Mouse (Mus musculus) heart, embryonic 12.5 days (tissue): ENCODE data around the gene Stk17b. TPM values are rescaled to one million over a fixed set of nuclear protein-coding genes. Genes with fewer than 3 reads are reported as not detected.
"Not testable (repeated sequence)": the region's sequence is repeated elsewhere in the genome, so short reads cannot be mapped to it uniquely, and the experiment has no call there.

ENCODE experiments used
- ATAC-seq: fragments of 200-750 bp; cut with Nextera tagmentation; 2 replicates; pipeline ENCODE4 v1.8.0; 2017; ENCODE audit warnings: moderate TSS enrichment, moderate library complexity; ENCODE audit not compliant: insufficient number of reproducible peaks, low FRiP score
- H3K27ac ChIP-seq: fragments of 300-500 bp; sonication (generic); 2 replicates; pipeline ENCODE4 v1.5.1; 2016; ENCODE audit warnings: mild to moderate bottlenecking, moderate library complexity; ENCODE audit not compliant: poor library complexity, severe bottlenecking
- H3K27me3 ChIP-seq: fragments of 300-500 bp; sonication (generic); replicated peaks from 2 replicates; pipeline ENCODE4 v1.6.1; 2016; ENCODE audit warnings: mild to moderate bottlenecking, moderate library complexity
- H3K36me3 ChIP-seq: fragments of 300-500 bp; sonication (generic); 2 replicates; pipeline ENCODE4 v1.6.1; 2016; ENCODE audit warnings: mild to moderate bottlenecking, moderate library complexity
- H3K4me1 ChIP-seq: fragments of 300-500 bp; sonication (generic); replicated peaks from 2 replicates; pipeline ENCODE4 v1.6.1; 2016; ENCODE audit warnings: mild to moderate bottlenecking
- H3K4me2 ChIP-seq: fragments of 300-500 bp; sonication (generic); 2 replicates; pipeline ENCODE4 v1.6.1; 2016; ENCODE audit warnings: mild to moderate bottlenecking, moderate library complexity
- H3K4me3 ChIP-seq: fragments of 300-500 bp; sonication (generic); 2 replicates; pipeline ENCODE4 v1.5.1; 2016; ENCODE audit warnings: mild to moderate bottlenecking
- H3K9ac ChIP-seq: fragments of 300-500 bp; sonication (generic); 2 replicates; pipeline ENCODE4 v1.6.1; 2016; ENCODE audit warnings: mild to moderate bottlenecking, moderate library complexity
- H3K9me3 ChIP-seq: fragments of 300-500 bp; sonication (generic); replicated peaks from 2 replicates; pipeline ENCODE4 v1.6.1; 2016; ENCODE audit warnings: mild to moderate bottlenecking, moderate library complexity
- WGBS: fragments of 180-500 bp; shearing (Covaris S2); methylation state at CpG from one replicate; pipeline ENCODE4 v1.1.7; 2016; 5-methylcytosine and 5-hydroxymethylcytosine counted together
- polyA plus RNA-seq: library from polyadenylated mRNA; unstranded; fragments of >200 nt; fragmentation: Nextera tagmentation; extraction: Ambion mirVana; gene quantifications from 2 replicates; pipeline ENCODE4 v1.2.1, GENCODE M21; 2016

Stk17b gene
- polyA plus RNA-seq, 1 experiment from 2014 or later = 20.3 TPM

- H3K4me3 ChIP-seq = no peak overlapping the region
- H3K27ac ChIP-seq = no peak overlapping the region
- H3K9ac ChIP-seq = no peak overlapping the region
- H3K4me1 ChIP-seq = no peaks in the 10 kb centered on the region
- no peaks in the 10 kb centered on the region for H3K36me3 ChIP-seq
- ATAC-seq = no peak
- H3K9me3 ChIP-seq = no peaks in the 10 kb centered on the region
- no peak overlapping the region for H3K4me2 ChIP-seq
- 60% methylated on average over 3 of the region's 3 CpGs for WGBS
- H3K27me3 ChIP-seq = no peaks in the 10 kb centered on the region
These were observed 2.9 kb downstream of the Stk17b start for GRCm38 (mm10) chr1:53782079-53782478.

DNA sequence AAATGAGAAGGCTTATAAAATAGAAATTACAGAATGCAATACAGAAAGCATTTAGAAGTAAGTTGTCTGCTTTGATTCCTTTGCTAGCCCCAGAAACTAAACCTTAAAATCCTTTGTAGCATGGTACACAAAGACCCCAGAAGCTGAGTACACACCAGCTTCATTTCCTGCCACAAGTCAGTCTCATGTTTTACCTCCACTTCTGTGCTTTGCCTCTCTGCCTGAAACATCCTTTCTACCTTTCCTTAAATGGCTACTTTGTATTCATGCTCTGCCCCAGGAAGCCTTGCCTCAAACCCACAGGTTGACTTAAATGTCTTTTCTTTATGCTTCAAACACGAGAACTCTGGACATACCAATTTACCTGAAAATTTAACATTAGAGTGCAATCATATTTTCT is 3.7 kb downstream of the Stk17b start:
- no peak overlapping the region for H3K27ac ChIP-seq
- H3K4me3 ChIP-seq = no peak overlapping the region
- no peaks in the 10 kb centered on the region for H3K27me3 ChIP-seq
- WGBS = 85% methylated on average over 1 of the region's 1 CpGs
- no peak for ATAC-seq
- H3K36me3 ChIP-seq = no peaks in the 10 kb centered on the region
- no peaks in the 10 kb centered on the region for H3K4me1 ChIP-seq
- H3K9ac ChIP-seq = no peak overlapping the region
- H3K9me3 ChIP-seq = no peaks in the 10 kb centered on the region
- no peak overlapping the region for H3K4me2 ChIP-seq

- Histone ChIP-seq H3K4me3 (no peak overlapping the region), H3K9me3 (no peaks in the 10 kb centered on the region), H3K4me2 (no peak overlapping the region), H3K27me3 (no peaks in the 10 kb centered on the region), H3K9ac (no peak overlapping the region), H3K36me3 (no peaks in the 10 kb centered on the region), H3K27ac (no peak overlapping the region), H3K4me1 (no peaks in the 10 kb centered on the region)
- ATAC-seq = no peak
- 74% methylated on average over 7 of the region's 7 CpGs for WGBS
These were observed 8.7 kb downstream of the Stk17b start for GRCm38 (mm10) chr1:53776176-53776905.

DNA sequence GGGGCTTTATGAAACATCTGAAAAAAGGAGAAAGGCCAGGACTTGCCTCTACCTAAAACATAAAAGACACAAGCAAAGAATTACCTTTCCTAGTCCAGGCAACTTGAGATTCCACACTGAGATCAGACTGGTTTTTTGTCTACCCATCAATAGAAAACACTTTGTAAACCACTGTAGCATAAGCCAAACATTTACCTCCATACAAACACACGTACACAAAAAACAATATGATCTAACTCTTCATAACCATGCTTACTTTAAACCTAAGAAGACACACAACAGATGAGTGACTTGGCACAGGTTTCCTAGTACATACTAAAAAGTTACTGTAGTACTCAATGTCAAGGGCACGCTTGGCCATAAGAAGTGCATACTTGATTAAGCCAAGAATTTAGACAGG is 9.5 kb downstream of the Stk17b start:
- Histone ChIP-seq H3K4me2 (no peak overlapping the region), H3K27me3 (no peaks in the 10 kb centered on the region), H3K9me3 (no peaks in the 10 kb centered on the region), H3K36me3 (0 out of 2 replicates have a peak, but pooled peaks cover under 1% of the 10 kb centered on the region), H3K4me1 (no peaks in the 10 kb centered on the region), H3K9ac (no peak overlapping the region), H3K4me3 (no peak overlapping the region), H3K27ac (no peak overlapping the region)
- WGBS = 90% methylated on average over 2 of the region's 2 CpGs
- ATAC-seq = no peak

GRCm38 (mm10) chr1:53775036-53775435 is 10.0 kb downstream of the Stk17b start:
- no peaks in the 10 kb centered on the region for H3K4me1 ChIP-seq
- H3K27me3 ChIP-seq = no peaks in the 10 kb centered on the region
- no peak for ATAC-seq
- H3K4me2 ChIP-seq = no peak overlapping the region
- H3K27ac ChIP-seq = no peak overlapping the region
- 0 out of 2 replicates have a peak, but pooled peaks cover 3% of the 10 kb centered on the region for H3K36me3 ChIP-seq
- no peak overlapping the region for H3K4me3 ChIP-seq
- WGBS = 84% methylated on average over 6 of the region's 6 CpGs
- H3K9me3 ChIP-seq = no peaks in the 10 kb centered on the region
- no peak overlapping the region for H3K9ac ChIP-seq

DNA sequence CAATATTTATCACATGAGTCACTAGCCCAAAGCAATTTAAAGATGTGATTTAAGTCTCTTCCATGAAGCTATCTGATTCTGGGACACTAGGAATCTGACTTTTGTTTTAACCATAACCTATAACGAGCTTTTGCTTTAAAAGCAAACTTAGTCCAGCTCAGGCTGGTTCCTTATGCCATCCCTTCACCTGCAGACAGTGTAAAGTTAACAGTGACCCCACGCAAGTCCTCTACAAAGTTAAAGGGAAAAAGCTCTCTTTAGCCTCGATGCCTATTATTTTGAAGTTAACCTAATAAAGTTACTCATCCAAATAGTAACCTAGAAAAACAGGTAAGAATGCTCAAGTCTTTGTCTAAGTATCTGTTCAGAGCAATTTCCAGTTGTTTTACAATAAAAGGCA is 10.5 kb downstream of the Stk17b start:
- H3K27ac ChIP-seq = no peak overlapping the region
- H3K4me1 ChIP-seq = no peaks in the 10 kb centered on the region
- no peak overlapping the region for H3K9ac ChIP-seq
- H3K36me3 ChIP-seq = 0 out of 2 replicates have a peak, but pooled peaks cover 3% of the 10 kb centered on the region
- no peaks in the 10 kb centered on the region for H3K27me3 ChIP-seq
- WGBS = 91% methylated on average over 3 of the region's 3 CpGs
- no peaks in the 10 kb centered on the region for H3K9me3 ChIP-seq
- ATAC-seq = no peak
- H3K4me2 ChIP-seq = no peak overlapping the region
- no peak overlapping the region for H3K4me3 ChIP-seq

- no peak for ATAC-seq
- H3K4me1 ChIP-seq = no peaks in the 10 kb centered on the region
- no peak overlapping the region for H3K4me3 ChIP-seq
- H3K4me2 ChIP-seq = no peak overlapping the region
- H3K36me3 ChIP-seq = 0 out of 2 replicates have a peak, but pooled peaks cover 3% of the 10 kb centered on the region
- 65% methylated on average over 6 of the region's 6 CpGs for WGBS
- H3K27ac ChIP-seq = no peak overlapping the region
- H3K9me3 ChIP-seq = no peaks in the 10 kb centered on the region
- H3K27me3 ChIP-seq = no peaks in the 10 kb centered on the region
- H3K9ac ChIP-seq = no peak overlapping the region
These were observed 11.0 kb downstream of the Stk17b start for GRCm38 (mm10) chr1:53773994-53774393.

DNA sequence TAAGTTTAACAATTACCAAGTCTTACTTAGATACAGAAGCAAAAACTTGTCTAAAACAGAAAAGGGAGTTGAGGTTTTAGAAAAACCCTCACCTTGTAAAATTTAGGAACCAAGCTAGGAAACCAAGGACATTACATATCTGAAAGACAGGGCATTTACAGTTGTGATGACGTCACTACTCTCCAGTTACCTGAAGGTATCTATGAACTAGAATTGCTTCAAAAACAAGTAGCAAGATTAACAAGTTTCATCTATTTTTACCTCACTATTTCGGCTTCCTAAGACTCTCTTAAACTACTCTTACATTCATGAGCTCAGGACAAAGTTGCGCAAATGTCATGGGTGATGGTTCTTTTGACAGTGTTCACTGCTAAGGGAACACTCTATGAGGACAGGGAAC is 12.1 kb downstream of the Stk17b start:
- no peak overlapping the region for H3K9ac ChIP-seq
- ATAC-seq = no peak
- no peaks in the 10 kb centered on the region for H3K9me3 ChIP-seq
- H3K27me3 ChIP-seq = no peaks in the 10 kb centered on the region
- no peak overlapping the region for H3K4me3 ChIP-seq
- 86% methylated on average over 3 of the region's 3 CpGs for WGBS
- H3K4me2 ChIP-seq = no peak overlapping the region
- no peaks in the 10 kb centered on the region for H3K4me1 ChIP-seq
- 0 out of 2 replicates have a peak, but pooled peaks cover 3% of the 10 kb centered on the region for H3K36me3 ChIP-seq
- H3K27ac ChIP-seq = no peak overlapping the region

DNA sequence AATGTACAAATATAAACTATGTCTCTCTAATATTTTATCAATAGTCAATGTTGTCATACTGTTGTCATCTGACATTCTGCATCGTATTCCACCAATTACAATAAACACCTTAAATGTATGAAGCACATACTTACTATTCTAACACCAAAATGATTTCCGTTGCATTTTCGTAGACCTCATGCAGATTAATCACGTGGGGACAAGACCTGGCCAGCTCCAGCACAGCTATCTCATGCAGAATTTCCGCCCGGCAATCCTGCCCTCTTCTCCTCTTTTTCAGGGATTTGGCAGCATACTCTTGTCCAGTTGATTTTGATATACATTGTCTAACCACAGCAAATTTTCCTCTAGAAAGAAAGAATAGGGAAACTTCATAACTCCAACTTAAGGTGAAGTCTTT is 13.5 kb downstream of the Stk17b start:
- 87% methylated on average over 6 of the region's 6 CpGs for WGBS
- Histone ChIP-seq H3K36me3 (0 out of 2 replicates have a peak, but pooled peaks cover 3% of the 10 kb centered on the region), H3K4me3 (no peak overlapping the region), H3K9me3 (no peaks in the 10 kb centered on the region), H3K9ac (no peak overlapping the region), H3K4me2 (no peak overlapping the region), H3K27ac (no peak overlapping the region), H3K27me3 (no peaks in the 10 kb centered on the region), H3K4me1 (no peaks in the 10 kb centered on the region)
- ATAC-seq = no peak

GRCm38 (mm10) chr1:53766112-53766511 is 18.9 kb downstream of the Stk17b start:
- no peak overlapping the region for H3K9ac ChIP-seq
- no peak overlapping the region for H3K4me3 ChIP-seq
- no peak overlapping the region for H3K4me2 ChIP-seq
- H3K9me3 ChIP-seq = no peaks in the 10 kb centered on the region
- H3K4me1 ChIP-seq = no peaks in the 10 kb centered on the region
- no peak overlapping the region for H3K27ac ChIP-seq
- peaks cover 27% of the 10 kb centered on the region for H3K36me3 ChIP-seq
- 58% methylated on average over 2 of the region's 2 CpGs for WGBS
- H3K27me3 ChIP-seq = no peaks in the 10 kb centered on the region
- ATAC-seq = no peak

DNA sequence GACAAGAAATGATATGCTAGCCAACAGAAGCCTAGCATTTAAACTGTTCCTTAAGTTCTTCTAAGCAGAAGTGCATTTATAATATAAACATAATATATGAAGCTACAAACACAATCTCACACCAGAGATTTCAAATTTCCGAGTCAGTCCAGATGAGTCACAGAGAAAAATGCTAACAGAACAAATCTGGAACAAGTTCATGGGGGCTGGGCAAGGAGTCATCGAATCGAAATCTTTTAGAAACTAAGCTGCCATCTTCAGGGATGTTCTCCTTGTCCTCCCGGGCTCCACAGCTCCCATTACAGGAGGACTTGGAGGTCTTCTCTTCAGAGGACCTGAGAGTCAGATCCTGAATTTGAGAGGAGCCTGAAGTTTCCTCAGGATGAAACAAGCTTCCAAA is 27.7 kb downstream of the Stk17b start:
- no peaks in the 10 kb centered on the region for H3K27me3 ChIP-seq
- H3K4me1 ChIP-seq = no peaks in the 10 kb centered on the region
- no peak overlapping the region for H3K27ac ChIP-seq
- no peak overlapping the region for H3K9ac ChIP-seq
- no peak overlapping the region for H3K4me2 ChIP-seq
- 89% methylated on average over 4 of the region's 4 CpGs for WGBS
- H3K36me3 ChIP-seq = peaks cover 25% of the 10 kb centered on the region
- H3K4me3 ChIP-seq = no peak overlapping the region
- H3K9me3 ChIP-seq = no peaks in the 10 kb centered on the region
- ATAC-seq = no peak

DNA sequence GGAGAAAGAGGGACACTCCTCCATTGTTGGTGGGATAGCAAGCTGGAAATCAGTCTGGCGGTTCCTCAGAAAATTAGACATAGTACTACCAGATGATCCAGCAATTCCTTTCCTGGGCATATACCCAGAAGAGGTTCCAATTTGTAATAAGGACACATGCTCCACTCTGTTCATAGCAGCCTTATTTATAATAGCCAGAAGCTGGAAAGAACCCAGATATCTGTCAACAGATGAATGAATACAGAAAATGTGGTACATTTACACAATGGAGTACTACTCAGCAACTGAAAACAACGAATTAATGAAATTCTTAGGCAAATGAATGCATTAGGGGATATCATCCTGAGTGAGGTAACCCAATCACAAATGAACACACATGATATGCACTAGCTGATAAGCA is 31.5 kb downstream of the Stk17b start:
- not testable (repeated sequence) for H3K9ac ChIP-seq, H3K27ac ChIP-seq, H3K4me2 ChIP-seq, H3K9me3 ChIP-seq, H3K27me3 ChIP-seq, ATAC-seq, H3K4me1 ChIP-seq, H3K4me3 ChIP-seq
- H3K36me3 ChIP-seq = peaks cover 20% of the 10 kb centered on the region; the same call in 1 of the 2 replicates
- WGBS = 92% methylated on average over 2 of the region's 2 CpGs
